Mouse (Mus musculus) lung, adult 2 months (tissue): ENCODE results near the gene Gnat2.

ENCODE experiments used
- CTCF ChIP-seq: fragments of 200-500 bp; IDR thresholded peaks from 2 replicates; pipeline ENCODE4 v1.5.1; 2011; ENCODE audit warnings: mild to moderate bottlenecking, low read length, control low read depth; ENCODE audit not compliant: insufficient read depth
- POLR2A ChIP-seq: fragments of 200-500 bp; IDR thresholded peaks from 2 replicates; pipeline ENCODE4 v1.6.1; 2011; ENCODE audit warnings: low read depth, mild to moderate bottlenecking, control low read depth, low read length, borderline replicate concordance; ENCODE audit errors: extremely low read depth

DNA sequence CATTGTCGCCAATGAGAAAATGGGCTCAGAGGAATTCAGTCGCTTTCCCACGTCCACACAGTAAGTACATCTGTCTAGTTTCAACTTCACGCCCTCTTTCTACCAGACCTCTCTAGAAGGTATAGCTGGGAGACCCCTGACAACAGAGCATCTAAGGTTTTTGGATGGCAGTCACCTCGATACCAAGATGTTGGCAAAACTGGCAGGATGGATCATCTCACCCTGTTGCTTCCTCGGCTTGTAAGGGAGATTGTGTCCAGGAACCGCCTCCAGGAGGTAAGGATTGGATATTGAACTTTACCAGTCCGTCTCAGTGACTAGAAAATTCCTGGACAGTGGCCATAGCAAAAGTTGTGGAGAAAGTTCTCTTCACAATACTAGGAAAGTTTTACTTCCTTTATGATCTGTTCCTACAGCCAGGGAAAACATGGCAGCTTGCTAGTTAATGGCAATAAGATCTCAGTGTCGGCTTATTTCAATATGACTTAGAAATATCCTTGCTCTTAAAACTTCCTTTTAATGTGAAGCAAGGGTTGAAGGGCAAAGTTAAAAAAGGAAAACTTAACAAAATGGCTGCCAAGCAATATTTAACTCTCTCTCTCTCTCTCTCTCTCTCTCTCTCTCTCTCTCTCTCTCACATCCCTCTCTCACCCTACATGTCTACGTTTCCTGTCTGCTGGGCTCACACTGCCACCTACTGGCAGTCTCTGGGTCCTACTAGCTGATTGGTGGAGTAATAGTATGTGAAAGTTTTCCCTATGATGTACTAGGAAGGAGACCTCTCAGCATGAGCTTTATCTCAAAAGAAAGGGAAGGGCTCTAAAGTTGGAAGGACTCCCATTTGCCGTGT lies 55.0 kb downstream of the Gnat2 start:
- TF ChIP-seq CTCF (peak; percentile 95), POLR2A (no peak)
